Mouse (Mus musculus): Measurements from ENCODE around the gene Ppp3ca.

GRCm38 (mm10) chr3:136812162-136812561 is 142.2 kb downstream of the Ppp3ca start:
- TF ChIP-seq POLR2A (IDR thresholded peaks at IDR 0.05; ENCODE audit: insufficient read depth, low read length), result no peak
- TF ChIP-seq CTCF (IDR thresholded peaks at IDR 0.05; ENCODE audit: low read depth, low read length), result no peak

Data from ES-Bruce4 (cell line).